Mouse (Mus musculus): ENCODE results near the gene Rbm3. TPM values are rescaled to one million over a fixed set of nuclear protein-coding genes. Genes with fewer than 3 reads are reported as not detected.
"Not testable (repeated sequence)": the region's sequence is repeated elsewhere in the genome, so short reads cannot be mapped to it uniquely, and the experiment has no call there.

Rbm3 gene
- polyA plus RNA-seq, 1 experiment: 92.3 TPM

DNA sequence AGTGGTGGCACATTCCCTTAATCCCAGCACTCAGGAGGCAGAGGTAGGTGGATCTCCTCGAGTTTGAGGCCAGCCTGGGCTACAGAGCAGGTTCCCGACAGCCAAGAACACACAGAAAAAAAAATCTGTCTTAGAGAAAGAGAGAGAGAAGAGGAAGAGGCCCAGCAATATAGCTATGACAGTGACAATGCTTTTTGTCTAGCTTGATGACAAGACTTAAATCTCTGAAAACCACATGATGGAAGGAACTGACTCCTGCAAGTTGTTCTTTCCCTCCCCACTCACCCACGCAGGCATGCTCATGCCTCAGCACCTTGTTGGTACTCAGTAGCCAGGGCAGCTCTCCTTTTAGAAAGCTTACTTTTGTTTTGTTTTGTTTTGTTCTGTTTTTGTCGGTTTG lies 46.2 kb downstream of the Rbm3 start:
- Histone ChIP-seq H3K4me3 (replicated peaks; ENCODE audit: extremely low read depth, low read depth, low read length) (no peak overlapping the region), H3K4me1 (ENCODE audit: control insufficient read depth, insufficient read depth, low read length) (no peaks in the 10 kb centered on the region)
- WGBS: 55% methylated on average over 4 of the region's 4 CpGs
- TF ChIP-seq CTCF (IDR thresholded peaks at IDR 0.05; ENCODE audit: insufficient read depth, low read length) (no peak), POLR2A (IDR thresholded peaks at IDR 0.05; ENCODE audit: borderline replicate concordance, extremely low read depth, low read depth, low read length) (no peak)
- no peak for DNase-seq

- no peaks in the 10 kb centered on the region for H3K4me1 ChIP-seq (ENCODE audit: control insufficient read depth, insufficient read depth, low read length)
- WGBS: 26% methylated on average over 19 of the region's 19 CpGs
- TF ChIP-seq POLR2A (IDR thresholded peaks at IDR 0.05; ENCODE audit: borderline replicate concordance, extremely low read depth, low read depth, low read length) (no peak; the same call in 1 of the 2 replicates), CTCF (IDR thresholded peaks at IDR 0.05; ENCODE audit: insufficient read depth, low read length) (no peak)
- H3K4me3 ChIP-seq (replicated peaks; ENCODE audit: extremely low read depth, low read depth, low read length): peak overlapping the region; percentile 60
- DNase-seq: peak; percentile 88
These were observed 48.9 kb downstream of the Rbm3 start for GRCm38 (mm10) chrX:8096787-8097242.

DNA sequence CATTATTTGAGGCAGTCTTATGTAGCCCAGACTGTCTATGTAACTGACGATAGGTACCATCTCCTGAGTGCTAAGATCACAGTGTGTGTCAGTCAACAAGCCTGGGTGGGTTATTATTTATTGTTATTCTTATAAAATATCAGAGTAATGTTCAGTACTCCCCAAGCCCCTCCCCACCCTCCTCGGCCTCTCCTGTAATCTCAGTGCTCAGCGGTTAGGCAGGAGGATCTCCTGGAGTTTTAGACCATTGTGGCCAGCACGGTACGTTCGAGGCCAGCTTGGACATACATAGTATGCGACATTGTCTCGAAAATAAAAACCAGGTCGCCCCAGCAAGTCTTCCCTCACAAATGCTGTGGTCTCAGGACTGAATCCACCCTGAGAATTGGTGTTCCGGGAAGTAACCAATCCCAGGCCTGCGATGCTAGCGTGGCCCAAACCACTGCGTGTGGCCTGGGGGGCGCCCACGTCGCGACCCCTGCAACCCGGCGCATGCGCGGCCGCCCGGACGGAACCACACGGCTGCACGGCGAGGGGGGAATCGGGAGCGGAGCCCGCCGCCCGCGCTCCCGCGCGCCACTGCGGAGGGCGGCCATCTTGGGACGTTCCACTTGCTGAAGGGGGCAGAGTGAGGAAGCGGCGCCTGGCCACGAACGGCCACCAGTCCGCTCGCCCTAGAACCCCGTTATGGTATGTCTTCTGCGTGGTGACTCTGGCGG lies 49.5 kb downstream of the Rbm3 start:
- 27% methylated on average over 26 of the region's 48 CpGs for WGBS
- H3K4me3 ChIP-seq (replicated peaks; ENCODE audit: extremely low read depth, low read depth, low read length): peak overlapping the region; percentile 60
- not testable (repeated sequence) for H3K4me1 ChIP-seq (ENCODE audit: control insufficient read depth, insufficient read depth, low read length); DNase-seq

DNA sequence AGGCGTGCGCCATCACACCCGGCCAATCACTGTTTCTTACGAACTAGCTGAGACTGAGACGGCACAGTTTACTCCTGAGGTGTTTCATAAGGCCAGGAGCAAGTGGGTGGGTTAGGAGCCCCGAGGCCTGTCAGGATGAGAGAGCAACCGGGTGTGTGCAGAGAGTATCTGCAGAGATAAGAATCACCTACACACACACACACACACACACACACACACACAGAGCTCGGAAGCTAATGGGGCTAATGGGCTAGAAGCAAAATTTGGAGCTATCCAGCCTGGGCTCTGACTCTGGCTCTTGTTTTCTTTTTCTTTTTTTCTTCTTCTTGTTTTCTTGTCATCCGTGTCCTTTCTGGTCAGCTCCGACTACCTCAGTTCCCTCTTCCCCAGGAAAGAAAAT lies 50.1 kb downstream of the Rbm3 start:
- Histone ChIP-seq H3K4me3 (replicated peaks; ENCODE audit: extremely low read depth, low read depth, low read length) (no peak overlapping the region), H3K4me1 (ENCODE audit: control insufficient read depth, insufficient read depth, low read length) (no peaks in the 10 kb centered on the region)
- TF ChIP-seq POLR2A (IDR thresholded peaks at IDR 0.05; ENCODE audit: borderline replicate concordance, extremely low read depth, low read depth, low read length): no peak
- no peak for TF ChIP-seq CTCF (IDR thresholded peaks at IDR 0.05; ENCODE audit: insufficient read depth, low read length)
- 77% methylated on average over 10 of the region's 10 CpGs for WGBS
- DNase-seq: no peak

DNA sequence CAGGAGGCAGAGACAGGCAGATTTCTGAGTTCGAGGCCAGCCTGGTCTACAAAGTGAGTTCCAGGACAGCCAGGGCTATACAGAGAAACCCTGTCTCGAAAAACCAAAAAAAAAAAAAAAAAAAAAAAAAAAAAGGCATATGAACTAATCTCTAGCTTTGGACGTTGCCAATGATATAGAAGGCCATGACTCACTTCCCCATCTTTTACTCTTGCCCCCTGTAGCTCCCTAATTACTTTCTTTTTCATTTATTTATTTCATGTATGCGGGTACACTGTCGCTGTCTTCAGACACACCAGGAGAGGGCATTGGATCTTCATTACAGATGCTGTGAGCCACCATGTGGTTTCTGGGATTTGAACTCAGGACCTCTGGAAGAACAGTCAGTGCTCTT lies 54.7 kb downstream of the Rbm3 start:
- H3K4me1 ChIP-seq (ENCODE audit: control insufficient read depth, insufficient read depth, low read length); DNase-seq; H3K4me3 ChIP-seq (replicated peaks; ENCODE audit: extremely low read depth, low read depth, low read length): not testable (repeated sequence)
- 71% methylated on average over 5 of the region's 5 CpGs for WGBS

DNA sequence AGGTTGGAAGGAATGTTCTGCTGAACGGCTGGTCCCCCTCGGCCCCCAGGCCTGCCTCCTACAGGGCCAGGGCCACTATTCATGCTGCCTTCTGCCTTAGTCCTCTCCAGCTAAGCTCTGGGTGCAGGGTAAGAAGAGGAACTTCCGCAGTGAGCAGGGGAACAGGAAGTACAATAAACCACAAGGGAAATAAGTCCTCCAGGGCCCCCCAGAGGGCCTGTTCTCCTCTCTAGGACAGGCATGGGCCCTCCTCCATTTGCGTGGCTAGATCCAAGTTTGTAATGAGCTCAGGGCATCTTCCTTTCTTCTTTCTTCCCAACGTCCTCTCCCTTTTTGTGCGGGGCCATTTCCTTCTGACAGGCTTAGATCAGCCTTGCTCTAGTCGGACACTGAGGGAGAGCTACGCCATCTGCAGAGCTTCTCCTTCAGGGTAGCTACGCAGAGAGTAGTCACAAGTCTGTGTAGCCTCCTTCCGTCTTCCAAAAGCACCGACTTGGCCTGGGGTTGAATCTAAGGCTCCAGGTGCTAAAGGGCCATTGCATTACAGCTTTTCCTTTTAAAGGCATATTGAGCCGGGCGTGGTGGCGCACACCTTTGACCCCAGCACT lies 55.2 kb downstream of the Rbm3 start, which contains the start of gene Was:
Was (minus strand) TSS at position 153 of the 608 bp plus-strand sequence.
- H3K4me1 ChIP-seq (ENCODE audit: control insufficient read depth, insufficient read depth, low read length): no peaks in the 10 kb centered on the region
- H3K4me3 ChIP-seq (replicated peaks; ENCODE audit: extremely low read depth, low read depth, low read length): peak within 1 kb of the TSS; percentile 38
- no peak for DNase-seq
- 73% methylated on average over 14 of the region's 14 CpGs for WGBS
- TF ChIP-seq POLR2A (IDR thresholded peaks at IDR 0.05; ENCODE audit: borderline replicate concordance, extremely low read depth, low read depth, low read length) (no peak), CTCF (IDR thresholded peaks at IDR 0.05; ENCODE audit: insufficient read depth, low read length) (no peak)

DNA sequence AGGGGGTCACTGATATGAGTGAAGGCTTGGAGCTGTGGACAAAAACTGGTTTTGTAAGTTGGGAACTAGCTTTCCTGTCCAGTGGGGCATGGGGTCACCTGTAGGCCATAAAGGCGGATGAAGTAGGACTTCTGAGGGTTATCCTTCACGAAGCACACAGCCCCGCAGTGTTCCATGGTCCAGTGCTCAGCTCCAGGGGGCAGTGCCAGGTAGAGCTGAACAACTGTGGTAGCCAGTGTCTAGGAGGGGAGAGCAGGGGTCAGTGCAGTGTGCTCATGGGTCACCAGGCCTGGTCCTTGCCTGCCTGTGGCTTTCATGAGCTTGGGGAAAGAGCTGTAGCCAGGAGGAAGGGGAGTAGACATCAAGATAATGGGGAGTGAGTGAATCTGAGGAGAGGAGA lies 55.9 kb downstream of the Rbm3 start:
- H3K4me3 ChIP-seq (replicated peaks; ENCODE audit: extremely low read depth, low read depth, low read length): peak overlapping the region; percentile 6

More for the DNA sequence above, 55.9 kb downstream of the Rbm3 start:
- WGBS: 67% methylated on average over 3 of the region's 3 CpGs
- TF ChIP-seq CTCF (IDR thresholded peaks at IDR 0.05; ENCODE audit: insufficient read depth, low read length) (no peak), POLR2A (IDR thresholded peaks at IDR 0.05; ENCODE audit: borderline replicate concordance, extremely low read depth, low read depth, low read length) (no peak)
- no peak for DNase-seq
- no peaks in the 10 kb centered on the region for H3K4me1 ChIP-seq (ENCODE audit: control insufficient read depth, insufficient read depth, low read length)

Other genes starting within 250 kb of the Rbm3 start
- gene Pqbp1, start 246.6 kb downstream of the Rbm3 start, polyA plus RNA-seq (2012; rRNA removed): 44.4 and 53.6 TPM in 2 replicates
- gene Timm17b, start 246.5 kb downstream of the Rbm3 start, polyA plus RNA-seq (2012; rRNA removed): 31.6 and 34.7 TPM in 2 replicates
- gene Gm10491, start 238.0 kb downstream of the Rbm3 start, polyA plus RNA-seq (2012; rRNA removed): not detected in 2 replicates
- gene Gm10490, start 236.3 kb downstream of the Rbm3 start, polyA plus RNA-seq (2012; rRNA removed): not detected in 2 replicates
- gene Pcsk1n, start 226.1 kb downstream of the Rbm3 start, polyA plus RNA-seq (2012; rRNA removed): 0.41 and 0.53 TPM in 2 replicates
- gene Eras, start 217.3 kb downstream of the Rbm3 start, polyA plus RNA-seq (2012; rRNA removed): not detected in 2 replicates
- 16.0 and 22.8 TPM in 2 replicates for gene Hdac6, start 198.0 kb downstream of the Rbm3 start, polyA plus RNA-seq (2012; rRNA removed)
- 0.76 and 1.8 TPM in 2 replicates for gene Gata1, start 167.8 kb downstream of the Rbm3 start, polyA plus RNA-seq (2012; rRNA removed)
- 0.19 TPM in 1 of 2 replicates, not detected in the other for gene Glod5, start 127.4 kb downstream of the Rbm3 start, polyA plus RNA-seq (2012; rRNA removed)
- 9.0 and 10.6 TPM in 2 replicates for gene Suv39h1, start 71.1 kb downstream of the Rbm3 start, polyA plus RNA-seq (2012; rRNA removed)
- gene Was, start 55.4 kb downstream of the Rbm3 start, polyA plus RNA-seq (2012; rRNA removed): 9.4 and 9.7 TPM in 2 replicates
- 137 and 139 TPM in 2 replicates for gene Wdr13, start 13.0 kb downstream of the Rbm3 start, polyA plus RNA-seq (2012; rRNA removed)
- gene Tbc1d25, start 30.3 kb upstream of the Rbm3 start, polyA plus RNA-seq (2012; rRNA removed): 16.6 and 21.0 TPM in 2 replicates
- 104 and 106 TPM in 2 replicates for gene Ebp, start 47.6 kb upstream of the Rbm3 start, polyA plus RNA-seq (2012; rRNA removed)
- gene Porcn, start 60.6 kb upstream of the Rbm3 start, polyA plus RNA-seq (2012; rRNA removed): 79.5 and 86.0 TPM in 2 replicates
- gene Ftsj1, start 106.5 kb upstream of the Rbm3 start, polyA plus RNA-seq (2012; rRNA removed): 26.3 and 33.1 TPM in 2 replicates
- 67.1 and 103 TPM in 2 replicates for gene Slc38a5, start 125.3 kb upstream of the Rbm3 start, polyA plus RNA-seq (2012; rRNA removed)
- gene Ssxb10, start 181.5 kb upstream of the Rbm3 start, polyA plus RNA-seq (2012; rRNA removed): not detected in 2 replicates
- gene Ssxb9, start 221.1 kb upstream of the Rbm3 start, polyA plus RNA-seq (2012; rRNA removed): not detected in 2 replicates